Mouse (Mus musculus) embryo, embryonic 11 days (tissue): ENCODE data around the gene Dusp19.
A peak's percentile ranks its signal among the peaks of the same experiment; 100 is the strongest.

ENCODE experiments used
- DNase-seq: peaks from one replicate; pipeline ENCODE4 v3.0.0-alpha.2; 2015

Gene Dusp19

DNA sequence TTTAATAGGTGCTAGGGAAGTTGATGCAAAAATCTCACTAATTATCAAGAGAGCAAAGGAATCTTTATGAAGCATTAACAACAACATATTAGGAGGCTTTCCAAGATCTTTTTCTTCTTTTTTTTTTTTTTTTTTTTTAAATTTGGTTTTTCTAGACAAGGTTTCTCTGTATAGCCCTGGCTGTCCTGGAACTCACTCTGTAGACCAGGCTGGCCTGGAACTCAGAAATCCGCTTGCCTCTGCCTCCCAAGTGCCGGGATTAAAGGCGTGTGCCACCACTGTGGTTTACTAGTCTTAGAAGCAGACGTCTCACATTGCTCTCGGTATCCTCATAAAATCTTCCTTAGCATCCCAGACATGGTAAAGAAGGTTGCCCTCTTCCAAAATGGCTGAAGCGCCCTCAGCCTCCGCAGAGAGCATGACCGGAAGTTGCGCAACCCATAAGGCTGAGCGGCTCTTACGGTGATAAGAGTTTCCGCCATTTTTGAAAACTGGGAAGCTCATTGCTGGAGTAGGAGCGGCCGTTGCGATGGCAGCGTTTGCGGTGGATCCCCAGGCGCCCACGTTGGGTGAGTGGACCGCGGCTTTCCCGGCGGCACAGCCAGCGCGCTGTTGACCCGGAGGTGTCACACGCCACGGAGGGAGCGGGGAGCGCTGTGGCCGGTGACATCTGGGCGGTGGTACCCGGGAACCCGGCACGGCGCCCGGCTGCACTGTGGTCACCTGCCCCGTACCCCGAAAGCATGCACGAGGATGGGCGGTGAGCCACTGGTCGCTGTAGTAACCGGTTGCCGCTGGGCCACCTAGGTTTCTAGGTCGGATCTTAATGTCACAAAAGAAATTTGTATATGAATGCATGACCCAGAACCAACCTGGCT lies 21.8 kb downstream of the Dusp19 start:
- peak; percentile 93 for DNase-seq

DNA sequence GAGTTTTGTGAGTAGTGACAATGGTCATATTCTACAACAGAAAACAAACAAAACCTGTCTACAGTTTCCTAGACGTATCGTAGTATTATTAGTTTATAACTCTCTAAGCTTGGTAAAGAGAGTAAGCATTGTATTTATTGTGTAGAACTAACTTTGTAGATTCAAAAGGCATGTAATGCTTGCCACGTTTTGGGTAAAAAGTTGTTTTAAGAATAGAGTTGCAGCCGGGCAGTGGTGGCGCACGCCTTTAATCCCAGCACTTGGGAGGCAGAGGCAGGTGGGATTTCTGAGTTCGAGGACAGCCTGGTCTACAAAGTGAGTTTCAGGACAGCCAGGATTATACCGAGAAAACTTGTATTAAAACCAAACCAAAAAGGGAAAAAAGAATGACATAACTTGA lies 22.6 kb downstream of the Dusp19 start:
- no peak for DNase-seq

DNA sequence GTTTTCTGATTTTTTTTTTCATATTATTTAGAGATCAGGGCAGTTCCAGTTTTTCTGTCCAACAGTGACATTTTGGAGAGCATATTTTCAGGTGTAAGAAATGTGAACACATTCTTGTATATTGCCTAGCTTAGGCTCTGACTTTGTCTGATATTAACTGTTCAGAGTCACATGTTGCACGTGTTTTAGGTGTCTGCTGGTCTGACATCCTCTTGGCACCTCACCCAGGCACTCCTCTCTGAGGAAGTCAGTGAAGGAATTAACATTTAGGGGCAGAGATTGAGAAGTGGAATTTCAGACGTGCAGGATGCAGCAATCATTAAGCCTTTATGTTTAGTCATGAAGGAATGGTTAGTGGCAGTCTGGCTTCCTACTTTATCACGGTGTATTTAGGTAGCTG lies 23.0 kb downstream of the Dusp19 start:
- DNase-seq: no peak

- no peak for DNase-seq
Observed at GRCm38 (mm10) chr2:80661414-80661813, 44.6 kb downstream of the Dusp19 start.

GRCm38 (mm10) chr2:80662682-80663081 lies 45.8 kb downstream of the Dusp19 start:
- DNase-seq: no peak

- DNase-seq: no peak
Observed at GRCm38 (mm10) chr2:80667396-80667964, 50.6 kb downstream of the Dusp19 start.

DNA sequence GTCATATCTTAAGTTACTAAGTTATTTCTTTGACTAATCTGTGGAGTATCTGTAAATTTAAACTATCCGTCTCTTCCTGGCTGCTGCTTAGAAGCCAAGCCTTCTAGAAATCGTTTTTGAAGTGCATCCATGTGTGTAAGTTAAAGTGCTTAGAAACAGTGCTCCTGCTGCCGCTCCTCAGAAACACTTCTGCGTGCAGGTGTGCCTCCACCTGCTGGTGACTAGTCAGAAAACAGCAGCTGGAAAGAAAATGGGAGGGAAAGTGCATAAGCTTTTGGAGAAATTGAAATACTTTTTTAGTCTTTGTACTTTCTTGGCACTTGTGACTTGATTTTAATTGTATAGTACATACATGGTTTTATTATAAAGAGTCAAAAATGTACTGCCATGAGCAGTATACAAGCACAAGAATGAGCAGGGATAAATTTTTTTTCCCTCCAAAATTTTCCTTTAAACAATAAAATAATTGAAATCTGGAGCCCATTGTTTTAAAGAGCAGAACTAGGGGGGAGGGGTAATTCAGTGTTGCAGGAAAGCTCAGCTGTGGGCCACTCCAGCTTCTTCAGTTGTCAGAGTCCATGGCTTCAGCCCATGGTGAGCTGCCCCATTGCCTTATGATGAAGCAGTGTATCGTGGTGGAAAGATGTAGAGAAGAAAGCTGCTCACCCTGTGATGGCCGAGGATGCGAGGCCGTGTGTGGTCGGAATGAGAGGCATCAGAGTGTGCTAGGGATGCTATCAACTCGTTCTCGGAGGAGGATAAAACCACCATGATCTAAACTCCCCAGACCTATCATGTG lies 53.2 kb downstream of the Dusp19 start:
- peak; percentile 18 for DNase-seq

GRCm38 (mm10) chr2:80678803-80679202 lies 62.0 kb downstream of the Dusp19 start:
- DNase-seq: no peak
